Mouse (Mus musculus): ENCODE measurements around the gene Apof. TPM values are rescaled to one million over a fixed set of nuclear protein-coding genes. Genes with fewer than 3 reads are reported as not detected.
"Not testable (repeated sequence)": the region's sequence is repeated elsewhere in the genome, so short reads cannot be mapped to it uniquely, and the experiment has no call there.

Gene Apof
- total RNA-seq, 2 experiments from 2014 or later, result not detected

- DNase-seq (ENCODE audit: extremely low spot score in 1 of 2, low spot score in 1 of 2), result no peak
Observed at GRCm38 (mm10) chr10:128256328-128256727, 12.1 kb upstream of the Apof start.

- DNase-seq (ENCODE audit: extremely low spot score in 1 of 2, low spot score in 1 of 2), result no peak
Observed at GRCm38 (mm10) chr10:128258953-128259352, 9.5 kb upstream of the Apof start.

- no peak for DNase-seq (ENCODE audit: extremely low spot score in 1 of 2, low spot score in 1 of 2)
Observed at GRCm38 (mm10) chr10:128259946-128260345, 8.5 kb upstream of the Apof start.

GRCm38 (mm10) chr10:128260376-128260775 is 8.1 kb upstream of the Apof start:
- DNase-seq (ENCODE audit: extremely low spot score in 1 of 2, low spot score in 1 of 2), result not testable (repeated sequence)

GRCm38 (mm10) chr10:128262300-128262699 is 6.2 kb upstream of the Apof start:
- DNase-seq (ENCODE audit: extremely low spot score in 1 of 2, low spot score in 1 of 2), result no peak

- no peak for DNase-seq (ENCODE audit: extremely low spot score in 1 of 2, low spot score in 1 of 2)
Observed at GRCm38 (mm10) chr10:128263393-128264310, 4.8 kb upstream of the Apof start.

- DNase-seq (ENCODE audit: extremely low spot score in 1 of 2, low spot score in 1 of 2), result no peak
Observed at GRCm38 (mm10) chr10:128269206-128269910, 887 bp downstream of the Apof start.

- DNase-seq (ENCODE audit: extremely low spot score in 1 of 2, low spot score in 1 of 2), result peak; percentile 85 to 89
Observed at GRCm38 (mm10) chr10:128270287-128270841, 1.9 kb downstream of the Apof start, which contains the start of gene Stat2. TSS of gene Stat2 (plus strand) at chr10:128270559.

- DNase-seq (ENCODE audit: extremely low spot score in 1 of 2, low spot score in 1 of 2), result no peak
Observed at GRCm38 (mm10) chr10:128270866-128271265, 2.4 kb downstream of the Apof start.

GRCm38 (mm10) chr10:128271883-128272282 is 3.4 kb downstream of the Apof start:
- no peak for DNase-seq (ENCODE audit: extremely low spot score in 1 of 2, low spot score in 1 of 2)

- DNase-seq (ENCODE audit: extremely low spot score in 1 of 2, low spot score in 1 of 2), result not testable (repeated sequence)
Observed at GRCm38 (mm10) chr10:128272819-128273439, 4.5 kb downstream of the Apof start.

GRCm38 (mm10) chr10:128275374-128275773 is 6.9 kb downstream of the Apof start:
- DNase-seq (ENCODE audit: extremely low spot score in 1 of 2, low spot score in 1 of 2), result not testable (repeated sequence)

- no peak for DNase-seq (ENCODE audit: extremely low spot score in 1 of 2, low spot score in 1 of 2)
Observed at GRCm38 (mm10) chr10:128278158-128278557, 9.7 kb downstream of the Apof start.

- no peak for DNase-seq (ENCODE audit: extremely low spot score in 1 of 2, low spot score in 1 of 2)
Observed at GRCm38 (mm10) chr10:128280943-128281342, 12.5 kb downstream of the Apof start.

GRCm38 (mm10) chr10:128281682-128282081 is 13.2 kb downstream of the Apof start:
- no peak for DNase-seq (ENCODE audit: extremely low spot score in 1 of 2, low spot score in 1 of 2)

GRCm38 (mm10) chr10:128282886-128283450 is 14.5 kb downstream of the Apof start:
- DNase-seq (ENCODE audit: extremely low spot score in 1 of 2, low spot score in 1 of 2), result no peak

GRCm38 (mm10) chr10:128283604-128284579 is 15.4 kb downstream of the Apof start:
- peak; percentile 57 to 79 for DNase-seq (ENCODE audit: extremely low spot score in 1 of 2, low spot score in 1 of 2)

- DNase-seq (ENCODE audit: extremely low spot score in 1 of 2, low spot score in 1 of 2), result not testable (repeated sequence)
Observed at GRCm38 (mm10) chr10:128290594-128290993, 22.1 kb downstream of the Apof start.

Measured in layer of hippocampus, postnatal 25 days (tissue).